Mouse (Mus musculus) G1E (cell line): Measurements from ENCODE around the gene Fgfr2. TPM values are rescaled to one million over a fixed set of nuclear protein-coding genes. Genes with fewer than 3 reads are reported as not detected.

Experiments
- ATAC-seq: 2 replicates; pipeline ENCODE4 v1.8.0; 2016; ENCODE audit warnings: mild to moderate bottlenecking; ENCODE audit not compliant: insufficient number of reproducible peaks, poor library complexity, low FRiP score, severe bottlenecking; ENCODE audit errors: extremely low read depth
- DNase-seq: peaks from one replicate; pipeline ENCODE4 v3.0.0; 2012; ENCODE audit warnings: low spot score
- H3K27me3 ChIP-seq: 2 replicates; pipeline ENCODE4 v1.6.1; 2012; ENCODE audit warnings: mild to moderate bottlenecking, low read length, inconsistent platforms; ENCODE audit not compliant: insufficient read depth
- H3K36me3 ChIP-seq: replicated peaks from 2 replicates; pipeline ENCODE3; 2012; ENCODE audit warnings: mild to moderate bottlenecking, inconsistent platforms
- H3K4me1 ChIP-seq: 2 replicates; pipeline ENCODE4 v1.6.1; 2012; ENCODE audit warnings: low read depth, low read length, inconsistent platforms, mixed read lengths; ENCODE audit not compliant: insufficient read depth
- H3K4me3 ChIP-seq: 2 replicates; pipeline ENCODE4 v1.5.1; 2012; ENCODE audit warnings: low read depth, mild to moderate bottlenecking, inconsistent platforms, low read length, moderate library complexity, mixed read lengths
- H3K9me3 ChIP-seq: replicated peaks from 2 replicates; pipeline ENCODE4 v1.6.1; 2012; ENCODE audit warnings: inconsistent platforms
- CTCF ChIP-seq: IDR thresholded peaks from 2 replicates; pipeline ENCODE4 v1.5.1; 2012; ENCODE audit warnings: low read depth, low read length, inconsistent platforms, mixed read lengths
- GATA1 ChIP-seq: IDR thresholded peaks from 2 replicates; pipeline ENCODE4 v1.6.1; 2012; ENCODE audit warnings: borderline replicate concordance, low read length, inconsistent platforms, mixed read lengths
- GATA2 ChIP-seq: IDR thresholded peaks from 2 replicates; pipeline ENCODE4 v1.6.1; 2012; ENCODE audit warnings: low read depth, low read length, inconsistent platforms, borderline replicate concordance
- POLR2AphosphoS5 ChIP-seq: IDR thresholded peaks from 2 replicates; pipeline ENCODE4 v1.6.1; 2012; ENCODE audit warnings: low read depth, low read length, inconsistent platforms; ENCODE audit not compliant: insufficient replicate concordance
- TAL1 ChIP-seq: conservative IDR thresholded peaks from 2 replicates; pipeline ENCODE4 v1.6.1; 2012; ENCODE audit warnings: low read depth, low read length, inconsistent platforms, mixed read lengths
- polyA plus RNA-seq: library from polyadenylated mRNA; stranded (reverse); fragments of >175 nt; gene quantifications from 2 replicates; pipeline ENCODE4 v1.2.3, GENCODE M21; 2012
- total RNA-seq, 2 experiments: library from RNA; stranded (forward) in 1 of 2; stranded (reverse) in 1 of 2; fragments of 200-1000 nt in 1 of 2; fragments of >200 nt in 1 of 2; fragmentation: Nextera tagmentation in 1 of 2; gene quantifications; 2 replicates each; pipeline ENCODE4 v1.2.3; 2014 to 2017

Fgfr2 gene
- total and polyA plus RNA-seq, 3 experiments: 0.22 TPM; not detected in 2

- Histone ChIP-seq H3K4me3 (no peak overlapping the region), H3K9me3 (peaks cover 79% of the 10 kb centered on the region), H3K36me3 (no peaks in the 10 kb centered on the region), H3K27me3 (no peaks in the 10 kb centered on the region), H3K4me1 (no peaks in the 10 kb centered on the region)
- no peak for TF ChIP-seq TAL1
- DNase-seq (no peak), ATAC-seq (no peak)
Measured at GRCm38 (mm10) chr7:132158321-132159025, 964.7 kb downstream of the Fgfr2 start.

DNA sequence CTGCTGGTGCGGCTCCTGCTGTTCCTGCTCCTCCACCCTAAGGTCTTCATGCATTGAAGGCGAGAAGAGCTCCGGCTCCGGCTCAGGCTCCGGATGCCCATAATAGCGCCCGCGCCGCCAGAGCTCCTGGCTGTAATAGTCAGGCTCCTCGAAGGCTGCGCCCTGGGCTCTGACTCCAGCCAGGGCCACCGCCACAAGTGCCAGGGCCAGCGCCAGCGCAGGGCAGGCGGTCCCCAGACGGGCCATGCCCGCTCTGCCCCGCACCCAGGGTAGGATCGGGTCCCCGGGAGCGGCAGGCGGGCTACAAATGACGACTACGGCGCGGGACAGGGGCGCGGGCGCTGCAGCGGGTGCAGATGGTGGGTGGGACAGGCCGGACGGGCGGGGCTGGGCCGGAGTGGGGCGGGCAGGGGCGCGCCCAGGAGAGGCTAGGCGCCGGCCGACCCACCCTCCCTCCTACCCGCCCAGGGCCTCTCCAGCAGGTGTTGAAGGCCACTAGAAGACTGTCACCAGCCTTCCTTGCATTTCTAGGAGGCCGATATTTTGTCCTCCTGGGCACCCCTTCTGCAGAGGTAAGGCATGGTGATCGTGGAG, 968.7 kb downstream of the Fgfr2 start, which contains the start of gene Cpxm2:
Cpxm2 (minus strand) TSS at position 372 of the 594 bp plus-strand sequence.
- TF ChIP-seq POLR2AphosphoS5 (no peak), CTCF (no peak), GATA1 (no peak), GATA2 (no peak)
- no peaks in the 10 kb centered on the region for H3K36me3 ChIP-seq
- H3K27me3 ChIP-seq: no peaks in the 10 kb centered on the region
- H3K4me3 ChIP-seq: no peak within 1 kb of the TSS
- H3K4me1 ChIP-seq: no peaks in the 10 kb centered on the region
- DNase-seq (no peak), ATAC-seq (no peak)
- H3K9me3 ChIP-seq: peaks cover 69% of the 10 kb centered on the region

GRCm38 (mm10) chr7:132153725-132154147, 969.4 kb downstream of the Fgfr2 start:
- H3K27me3 ChIP-seq: no peaks in the 10 kb centered on the region

GRCm38 (mm10) chr7:132145227-132145800, 977.8 kb downstream of the Fgfr2 start:
- Histone ChIP-seq H3K27me3 (no peaks in the 10 kb centered on the region), H3K4me1 (no peaks in the 10 kb centered on the region), H3K9me3 (peaks cover 77% of the 10 kb centered on the region), H3K36me3 (no peaks in the 10 kb centered on the region), H3K4me3 (no peak overlapping the region)
- ATAC-seq (no peak), DNase-seq (no peak)
- no peak for TF ChIP-seq GATA2
- no peak for TF ChIP-seq CTCF
- TF ChIP-seq GATA1: no peak
- TF ChIP-seq TAL1: no peak
- TF ChIP-seq POLR2AphosphoS5: no peak

More at GRCm38 (mm10) chr7:132153725-132154147, 969.4 kb downstream of the Fgfr2 start:
- Histone ChIP-seq H3K9me3 (peaks cover 70% of the 10 kb centered on the region), H3K4me1 (no peaks in the 10 kb centered on the region), H3K4me3 (no peak overlapping the region), H3K36me3 (no peaks in the 10 kb centered on the region)
- TF ChIP-seq POLR2AphosphoS5: no peak
- TF ChIP-seq TAL1: no peak
- no peak for TF ChIP-seq GATA1
- TF ChIP-seq GATA2: no peak
- TF ChIP-seq CTCF: no peak
- DNase-seq (no peak), ATAC-seq (no peak)

DNA sequence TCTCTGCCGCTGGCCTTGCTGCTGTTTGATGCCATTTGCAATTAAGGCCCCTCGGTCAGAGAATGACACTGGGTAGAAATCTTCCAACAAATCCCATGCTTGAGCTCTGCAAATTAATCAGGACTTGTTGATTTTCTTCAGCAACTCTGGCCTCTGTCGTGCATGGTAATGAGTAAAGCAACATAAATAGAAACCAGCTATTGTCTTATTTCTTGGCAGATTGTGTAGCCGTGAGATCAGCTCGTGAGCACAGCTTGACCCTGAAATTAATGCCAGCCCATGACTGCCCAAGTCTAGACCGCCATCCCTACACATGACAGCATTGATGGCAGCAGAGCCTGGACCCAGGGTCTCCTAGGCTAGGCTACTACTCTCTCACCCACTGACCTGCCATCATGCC, 994.5 kb downstream of the Fgfr2 start:
- ATAC-seq (no peak), DNase-seq (no peak)
- H3K4me3 ChIP-seq: no peak overlapping the region
- no peaks in the 10 kb centered on the region for H3K36me3 ChIP-seq
- H3K4me1 ChIP-seq: no peaks in the 10 kb centered on the region
- no peak for TF ChIP-seq GATA2
- TF ChIP-seq POLR2AphosphoS5: no peak
- TF ChIP-seq TAL1: no peak
- no peak for TF ChIP-seq CTCF
- TF ChIP-seq GATA1: no peak
- H3K9me3 ChIP-seq: peaks cover 77% of the 10 kb centered on the region
- no peaks in the 10 kb centered on the region for H3K27me3 ChIP-seq

DNA sequence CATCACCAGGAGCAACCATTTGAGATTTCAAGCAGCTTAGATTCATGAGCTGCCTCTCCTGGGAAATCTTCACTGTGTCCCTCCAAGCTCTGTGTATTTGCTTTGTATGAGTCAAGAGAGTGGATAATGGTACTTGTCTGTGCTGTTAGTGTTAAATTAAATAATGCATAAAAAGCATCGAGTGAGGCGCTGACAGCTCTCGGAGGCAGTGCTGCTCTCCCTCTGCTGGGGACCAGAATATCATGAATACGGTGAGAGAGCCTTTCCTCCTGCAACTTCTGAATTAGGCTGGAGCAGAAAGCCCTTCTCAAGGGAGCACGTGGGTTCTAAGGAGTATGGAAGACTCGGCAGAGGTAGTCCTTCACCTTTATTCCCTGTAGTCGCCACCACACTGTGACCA, 998.2 kb downstream of the Fgfr2 start:
- Histone ChIP-seq H3K4me1 (no peaks in the 10 kb centered on the region), H3K36me3 (no peaks in the 10 kb centered on the region), H3K27me3 (no peaks in the 10 kb centered on the region), H3K4me3 (no peak overlapping the region), H3K9me3 (peaks cover 78% of the 10 kb centered on the region)
- DNase-seq: no peak
- no peak for ATAC-seq
- TF ChIP-seq CTCF (no peak), POLR2AphosphoS5 (no peak), GATA2 (no peak)
